Comparison of ENCODE assay signal across 7 mouse cellular contexts in the genomic region with DNA sequence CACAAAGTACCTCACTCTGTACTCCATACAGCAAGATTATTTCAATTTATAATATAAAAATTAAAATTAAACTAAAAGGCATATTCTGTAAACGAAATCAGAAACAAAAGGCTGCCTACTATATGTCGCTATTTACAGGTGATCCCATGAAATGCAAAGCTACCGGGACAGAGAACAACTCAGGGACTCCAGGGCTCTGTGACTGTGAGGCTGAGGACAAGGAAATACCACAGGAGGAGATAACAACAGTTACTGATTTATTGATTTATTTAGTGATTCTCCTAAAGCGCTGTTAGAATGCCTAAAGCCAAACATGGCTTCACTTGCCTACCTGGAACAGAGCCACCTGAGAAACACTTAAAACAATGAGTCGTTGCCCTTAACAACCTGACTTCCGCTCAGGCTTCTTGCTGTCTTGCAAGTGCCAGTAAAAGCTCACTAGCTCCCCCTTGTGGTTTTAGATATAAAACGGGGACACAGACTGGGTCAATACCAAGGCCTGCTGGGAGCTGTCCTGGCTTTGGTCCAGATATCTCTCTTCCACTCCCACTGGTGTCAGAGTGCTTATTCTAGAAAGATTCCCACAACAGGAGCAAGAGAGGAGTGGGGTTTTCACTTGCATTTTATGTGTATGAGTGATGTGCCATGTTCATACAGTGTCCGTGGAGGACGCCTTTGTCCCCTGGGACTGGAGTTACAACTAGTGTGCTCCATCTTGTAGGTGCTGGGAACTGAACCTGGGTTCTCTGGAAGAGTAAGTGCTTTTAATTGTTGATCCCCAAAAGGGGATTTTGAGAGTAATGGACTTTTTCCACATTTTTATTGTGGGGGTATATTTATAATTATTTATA. TPM values are rescaled to one million over a fixed set of nuclear protein-coding genes. Genes with fewer than 3 reads are reported as not detected.
A peak's percentile ranks its signal among the peaks of the same experiment; 100 is the strongest.
DNase-seq lines count a peak whose midpoint lies in the region; ATAC-seq and TF ChIP-seq lines count a peak whose summit lies in the region.

No protein-coding gene starts in this region.

- TF ChIP-seq CTCF in left cerebral cortex, adult 2 months (IDR thresholded peaks at IDR 0.05), result peak; percentile 85

- H3K4me3 ChIP-seq in left cerebral cortex, adult 2 months, result no peak overlapping the region

- intact Hi-C loops in gastrocnemius, postnatal 14 days (cut with DNase I; ENCODE audit: low total_unique reads), result loop anchor here (5.0 kb wide), 1 partner anchor 38 kb away; no protein-coding TSS in a partner anchor
- intact Hi-C loops in left cerebral cortex, adult 2 months (cut with DNase I), result loop anchor here (2.0 kb wide), 3 partner anchors 34 to 242 kb away; no protein-coding TSS in a partner anchor

- no peak overlapping the region for H3K27ac ChIP-seq in left cerebral cortex, adult 2 months

- peak; percentile 97 for DNase-seq in adipocyte (ENCODE audit: low spot score)
- DNase-seq in cerebellum, postnatal 25 days, result peak; percentile 61 to 72
- DNase-seq in gastrocnemius, postnatal 14 days, result peak; percentile 52
- peak; percentile 47 to 51 for DNase-seq in left cerebral cortex, adult 2 months (ENCODE audit: extremely low spot score in 1 of 2, low spot score in 2 of 2)
- DNase-seq in right cerebral cortex, postnatal 25 days, result peak; percentile 36

- peak; percentile 86 for ATAC-seq in inflammation-experienced regulatory T-cells, adult 6 months
- peak; percentile 79 for ATAC-seq in megakaryocyte progenitor cell, adult 5-6 weeks (replicated peaks; ENCODE audit: poor library complexity)

RNA-seq across cellular contexts. Expression of gene Stoml1, which starts 27.5 kb away (rescaled TPM):
- total RNA-seq in gastrocnemius, postnatal 14 days (2021), result 1 to 10 TPM; 7.0 to 8.7 TPM
- polyA plus RNA-seq in inflammation-experienced regulatory T-cells, adult 6 months (2017; shearing (Covaris generic)), result 10 to 100 TPM; 11.9 to 42.4 (median 32.1) TPM
- total RNA-seq in left cerebral cortex, adult 2 months (2021), result 10 to 100 TPM; 66.5 to 72.6 TPM
- total RNA-seq in megakaryocyte progenitor cell, adult 5-6 weeks (2015), result 1.9 and 6.7 TPM in 2 replicates
- 7.3 and 7.9 TPM in 2 replicates for total RNA-seq in megakaryocyte progenitor cell, adult 5-6 weeks (2017)

RNA-seq across cellular contexts. Expression of gene Pml, which starts 30.9 kb away (rescaled TPM):
- 1 to 10 TPM; 5.2 to 7.5 TPM for total RNA-seq in gastrocnemius, postnatal 14 days (2021)
- 10 to 100 TPM; 40.6 to 53.9 (median 40.9) TPM for polyA plus RNA-seq in inflammation-experienced regulatory T-cells, adult 6 months (2017; shearing (Covaris generic))
- total RNA-seq in left cerebral cortex, adult 2 months (2021), result 10 to 100 TPM; 14.1 to 19.3 TPM
- 32.6 and 41.2 TPM in 2 replicates for total RNA-seq in megakaryocyte progenitor cell, adult 5-6 weeks (2015)
- 13.2 and 14.5 TPM in 2 replicates for total RNA-seq in megakaryocyte progenitor cell, adult 5-6 weeks (2017)

RNA-seq across cellular contexts. Expression of gene Loxl1, which starts 32.5 kb away (rescaled TPM):
- 10 to 100 TPM; 29.2 to 46.7 TPM for total RNA-seq in gastrocnemius, postnatal 14 days (2021)
- polyA plus RNA-seq in inflammation-experienced regulatory T-cells, adult 6 months (2017; shearing (Covaris generic)), result not detected
- total RNA-seq in left cerebral cortex, adult 2 months (2021), result 1 to 10 TPM; 2.1 to 2.2 TPM
- total RNA-seq in megakaryocyte progenitor cell, adult 5-6 weeks (2015), result not detected in 2 replicates
- total RNA-seq in megakaryocyte progenitor cell, adult 5-6 weeks (2017), result not detected in 2 replicates

Comparison
In these comparisons a context has a peak if more than half of its experiments do, and no peak if none do; other contexts are left out.
1. DNase-seq: peak in every context shown above with its lines; median percentile 97 in adipocyte; 66 in cerebellum, postnatal 25 days; 52 in gastrocnemius, postnatal 14 days; 49 in left cerebral cortex, adult 2 months; 36 in right cerebral cortex, postnatal 25 days.
2. RNA of gene Stoml1, which starts 27.5 kb away (total RNA-seq): 66.5 to 72.6 TPM in left cerebral cortex, adult 2 months; 7.0 to 8.7 TPM in gastrocnemius, postnatal 14 days and 1.9 to 7.9 TPM in megakaryocyte progenitor cell, adult 5-6 weeks; every median in the first group is over 4 times any median in the second.
3. RNA of gene Loxl1, which starts 32.5 kb away (total RNA-seq): 29.2 to 46.7 TPM in gastrocnemius, postnatal 14 days; 2.1 to 2.2 TPM in left cerebral cortex, adult 2 months and not detected in megakaryocyte progenitor cell, adult 5-6 weeks; every median in the first group is over 4 times any median in the second.